Mouse (Mus musculus) forelimb bud, embryonic 11.5 days (tissue): ENCODE results near the gene Hmgb2.
"Not testable (repeated sequence)": the region's sequence is repeated elsewhere in the genome, so short reads cannot be mapped to it uniquely, and the experiment has no call there.

ENCODE experiments used
- DNase-seq: peaks from one replicate; pipeline ENCODE4 v3.0.0-alpha.2; 2012; ENCODE audit warnings: low read depth, low spot score

Hmgb2 gene

GRCm38 (mm10) chr8:57511316-57512118 is at the start of gene Hmgb2:
Hmgb2 (plus strand) TSS chr8:57511907.
- peak; percentile 100 for DNase-seq

DNA sequence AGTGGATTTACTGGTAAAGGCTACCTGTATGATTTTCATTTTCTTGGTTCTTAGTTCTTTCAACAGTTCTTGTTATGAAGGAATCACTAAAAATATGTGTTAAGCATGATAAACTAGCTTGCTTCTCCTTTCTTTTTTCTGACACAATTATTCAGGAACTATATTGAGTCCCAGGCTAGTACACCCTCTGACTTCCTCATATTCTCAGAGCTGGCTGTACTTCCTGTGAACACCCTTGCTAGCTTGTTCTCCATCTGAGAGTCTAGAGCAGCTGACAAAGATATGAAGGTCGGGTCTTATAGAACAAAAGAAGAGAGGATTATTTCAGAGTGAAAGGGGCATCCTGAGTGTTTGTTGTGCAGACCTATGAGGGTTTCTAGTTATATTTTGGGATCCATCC is 48.9 kb upstream of the Hmgb2 start:
- no peak for DNase-seq

- DNase-seq, result no peak
Observed at GRCm38 (mm10) chr8:57463757-57464156, 48.0 kb upstream of the Hmgb2 start.

DNA sequence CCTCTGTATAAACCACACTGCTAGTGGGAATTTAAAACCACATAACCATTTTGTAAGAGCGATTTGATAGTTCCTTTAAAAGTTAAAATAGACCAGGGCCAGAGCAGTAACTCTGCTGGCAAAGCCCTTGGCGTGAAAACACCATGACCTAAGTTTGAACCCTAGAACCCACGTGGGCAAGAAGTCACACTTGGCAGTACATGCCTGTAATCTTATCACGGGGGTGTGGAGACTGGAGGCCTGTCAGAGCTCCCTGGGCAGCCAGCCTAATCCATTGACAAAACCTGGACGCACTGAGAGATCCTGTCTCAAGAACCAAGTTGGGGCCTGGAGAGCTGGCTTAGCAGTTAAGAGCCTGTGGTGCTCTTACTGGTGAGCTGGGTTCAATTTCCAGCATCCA is 43.1 kb upstream of the Hmgb2 start:
- no peak for DNase-seq

GRCm38 (mm10) chr8:57470863-57471262 is 40.8 kb upstream of the Hmgb2 start:
- no peak for DNase-seq

- no peak for DNase-seq
Observed at GRCm38 (mm10) chr8:57473751-57474150, 38.0 kb upstream of the Hmgb2 start.

DNA sequence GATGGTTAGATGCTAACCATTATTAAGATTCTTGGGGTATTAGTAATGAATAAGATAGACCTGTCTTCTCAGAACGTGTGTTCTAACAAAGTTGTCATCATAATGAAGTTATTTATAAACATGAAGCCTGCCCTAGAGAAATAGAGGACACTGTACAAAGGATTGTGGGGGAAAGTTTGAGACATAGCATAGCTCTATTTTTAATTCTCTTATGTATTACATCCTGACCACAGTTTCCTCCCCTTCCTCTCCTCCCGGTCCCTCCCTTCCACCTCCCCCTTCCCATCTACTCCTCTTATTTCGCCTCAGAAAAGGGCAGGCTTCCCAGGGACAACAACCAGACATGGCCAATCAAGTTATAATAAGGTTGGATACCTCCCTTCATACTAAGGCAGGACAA is 33.3 kb upstream of the Hmgb2 start:
- no peak for DNase-seq

GRCm38 (mm10) chr8:57479700-57480099 is 32.0 kb upstream of the Hmgb2 start:
- DNase-seq, result no peak

DNA sequence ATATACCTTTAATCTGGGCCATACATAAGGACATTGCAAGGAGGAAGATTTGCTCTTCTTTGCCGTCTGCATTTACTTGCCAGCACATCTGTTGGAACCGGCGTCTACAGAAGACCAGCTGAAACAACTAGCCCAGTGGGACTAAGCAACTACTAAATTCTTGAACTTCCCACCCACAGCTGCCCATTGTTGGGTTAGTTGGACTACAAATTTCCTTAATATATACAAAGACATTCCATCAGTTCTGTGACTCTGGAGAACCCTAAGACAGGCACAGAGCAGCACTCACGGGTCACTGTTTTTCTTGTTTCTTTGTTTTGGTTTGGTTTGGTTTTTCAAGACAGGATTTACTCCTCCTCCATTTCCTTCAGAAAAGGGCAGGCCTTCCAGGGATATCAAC is 31.1 kb upstream of the Hmgb2 start:
- no peak for DNase-seq

DNA sequence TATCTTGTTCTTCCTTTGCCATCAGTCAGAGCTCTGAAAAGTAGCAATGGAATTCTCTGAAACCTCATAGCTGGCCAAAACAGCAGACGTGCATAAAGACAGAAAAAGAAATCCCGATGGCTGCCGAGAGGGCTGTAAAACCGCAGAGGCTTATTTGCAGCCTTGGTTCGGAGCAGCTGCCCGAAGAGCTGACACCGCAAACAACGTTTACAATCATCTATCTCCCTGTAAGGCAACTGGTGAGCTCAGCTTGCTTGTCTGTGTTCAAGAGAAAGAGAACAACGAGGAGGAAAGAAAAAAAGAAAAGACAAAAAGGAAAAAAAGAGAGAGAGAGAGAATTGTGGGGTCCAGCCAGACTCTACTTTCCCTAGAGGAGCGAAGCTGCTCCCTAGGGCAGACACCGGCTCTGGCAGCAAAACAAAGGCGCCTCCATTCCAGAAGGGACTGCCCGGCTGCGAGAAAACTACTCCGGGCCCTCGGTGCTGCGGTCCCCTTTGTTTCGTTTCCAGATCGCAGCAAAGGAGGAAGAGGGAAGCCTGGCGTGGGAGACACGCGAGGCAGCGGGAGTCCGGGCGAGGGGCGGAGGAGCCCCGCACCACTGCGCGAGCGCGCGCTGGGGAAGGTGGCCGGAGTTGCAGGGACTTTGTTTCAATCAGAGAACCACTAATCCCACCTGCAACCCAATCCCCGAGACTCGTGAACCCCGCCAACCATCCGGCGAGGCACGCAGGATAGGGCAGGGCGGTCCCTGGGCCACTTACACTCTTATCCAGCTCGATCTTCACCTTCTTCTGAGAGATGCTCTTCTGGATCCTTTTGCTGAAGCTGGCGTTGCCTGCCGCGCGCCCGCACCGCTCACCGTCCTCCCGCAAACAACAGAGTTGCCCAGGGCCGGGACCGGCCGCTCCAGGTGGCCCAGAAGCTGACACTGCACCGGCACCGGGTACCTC is 24.9 kb upstream of the Hmgb2 start:
- DNase-seq, result peak; percentile 56

GRCm38 (mm10) chr8:57487441-57488155 is 24.1 kb upstream of the Hmgb2 start, which contains the start of gene Sap30:
Sap30 (minus strand) TSS chr8:57487860.
- DNase-seq, result peak; percentile 97

DNA sequence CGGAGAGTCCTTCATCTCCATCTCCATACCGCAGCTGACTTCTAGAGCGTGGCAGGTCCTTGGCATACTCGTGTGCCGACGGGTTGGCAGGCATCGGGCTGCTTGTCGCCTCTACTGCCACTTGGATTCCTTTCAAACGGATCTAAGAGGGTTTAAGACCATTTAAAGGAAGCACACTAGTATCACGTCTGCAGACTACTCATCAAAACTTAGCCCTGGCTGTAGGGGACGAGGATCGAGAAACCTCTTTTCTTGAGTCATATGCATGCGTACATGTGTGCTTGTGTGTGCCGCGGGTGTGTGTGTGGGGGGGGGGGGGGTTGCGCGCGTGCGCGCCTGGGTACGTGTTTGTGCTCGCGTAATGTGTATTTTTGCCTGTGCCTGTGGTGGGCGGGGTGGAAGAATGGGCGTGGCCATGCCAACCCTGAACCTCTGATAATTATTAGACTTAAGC is 23.4 kb upstream of the Hmgb2 start:
- DNase-seq, result peak; percentile 55

GRCm38 (mm10) chr8:57489366-57489765 is 22.3 kb upstream of the Hmgb2 start:
- no peak for DNase-seq

DNA sequence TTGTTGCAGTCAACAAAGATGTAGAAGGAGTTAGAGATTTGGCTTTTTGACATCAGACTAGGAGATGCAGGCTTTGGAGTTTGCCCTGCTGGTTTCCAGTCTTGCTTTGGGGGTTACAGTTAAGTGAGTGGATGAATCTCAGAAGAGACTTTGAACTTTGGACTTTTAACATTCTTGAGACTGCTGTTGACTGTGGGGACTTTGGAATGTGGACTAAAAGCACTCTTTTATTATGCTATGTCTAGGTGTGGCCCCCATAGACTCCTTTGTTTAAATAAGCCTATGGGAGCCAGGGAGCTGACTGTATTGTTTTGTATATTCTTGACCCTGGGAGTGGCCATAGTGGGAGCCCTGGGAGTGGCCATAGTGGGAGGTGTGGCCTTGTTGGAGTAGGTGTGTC is 21.8 kb upstream of the Hmgb2 start:
- DNase-seq, result no peak

DNA sequence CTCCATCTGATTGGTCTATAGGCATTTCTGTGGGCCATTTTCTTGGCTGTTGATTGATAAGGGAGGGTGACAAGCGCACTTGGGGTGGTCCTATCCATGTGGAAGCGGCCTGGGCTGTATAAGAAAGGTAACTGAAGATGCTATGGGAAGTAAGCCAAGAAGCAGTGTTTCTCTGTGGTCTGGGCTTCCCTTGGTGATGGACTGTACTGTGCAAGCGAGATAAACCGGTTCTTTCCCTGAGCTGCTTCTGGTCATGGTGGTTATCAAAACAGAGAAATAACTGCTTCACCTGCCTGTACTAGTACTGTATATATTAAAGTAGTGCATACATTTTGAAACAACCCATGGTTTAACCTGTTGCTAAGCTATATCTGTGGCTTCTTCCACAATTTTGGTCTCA is 19.8 kb upstream of the Hmgb2 start:
- DNase-seq, result no peak

DNA sequence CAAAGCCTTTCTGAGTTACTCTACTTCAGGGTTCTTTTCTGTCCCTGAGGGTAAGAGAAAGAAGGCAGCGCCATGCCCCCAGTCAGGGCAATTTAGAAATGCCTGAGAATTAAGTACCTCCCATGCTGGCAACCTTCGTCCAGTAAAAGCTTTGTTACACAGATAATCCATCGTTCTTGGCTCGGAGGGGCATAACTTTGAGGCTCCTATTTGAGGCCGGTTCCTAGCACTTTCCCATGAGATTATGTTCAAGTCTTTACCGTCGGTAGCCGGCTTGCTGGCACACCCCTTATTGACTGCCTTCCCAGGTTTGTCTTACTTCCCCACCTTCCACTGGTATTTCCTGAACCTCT is 13.2 kb upstream of the Hmgb2 start:
- no peak for DNase-seq

GRCm38 (mm10) chr8:57498847-57499511 is 12.7 kb upstream of the Hmgb2 start:
- no peak for DNase-seq

- peak; percentile 73 for DNase-seq
Observed at GRCm38 (mm10) chr8:57503641-57504040, 8.1 kb upstream of the Hmgb2 start.

- DNase-seq, result not testable (repeated sequence)
Observed at GRCm38 (mm10) chr8:57505500-57505899, 6.2 kb upstream of the Hmgb2 start.

GRCm38 (mm10) chr8:57507556-57508063 is 4.1 kb upstream of the Hmgb2 start:
- no peak for DNase-seq

DNA sequence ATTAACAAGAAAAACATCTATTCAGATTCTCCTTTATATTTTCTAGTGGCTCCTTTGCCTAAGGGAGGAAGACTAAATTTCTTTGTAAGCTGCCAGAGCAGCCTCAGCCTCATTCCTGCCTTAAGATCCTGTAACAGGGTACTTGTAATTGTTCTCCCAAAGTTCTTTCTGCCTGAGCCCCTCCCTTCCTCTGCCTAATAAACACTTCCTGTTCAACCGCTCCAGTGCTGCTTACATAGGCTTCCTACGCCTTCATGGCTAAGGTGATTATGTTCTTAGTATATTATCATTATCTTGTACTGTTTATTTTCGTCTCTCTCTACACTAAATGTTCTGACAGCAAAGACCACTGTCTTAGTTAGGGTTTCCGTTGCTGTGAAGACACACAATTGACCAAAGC is 3.0 kb upstream of the Hmgb2 start:
- DNase-seq, result no peak
